ENCODE assay signal across 24 mouse cellular contexts in the genomic region with DNA sequence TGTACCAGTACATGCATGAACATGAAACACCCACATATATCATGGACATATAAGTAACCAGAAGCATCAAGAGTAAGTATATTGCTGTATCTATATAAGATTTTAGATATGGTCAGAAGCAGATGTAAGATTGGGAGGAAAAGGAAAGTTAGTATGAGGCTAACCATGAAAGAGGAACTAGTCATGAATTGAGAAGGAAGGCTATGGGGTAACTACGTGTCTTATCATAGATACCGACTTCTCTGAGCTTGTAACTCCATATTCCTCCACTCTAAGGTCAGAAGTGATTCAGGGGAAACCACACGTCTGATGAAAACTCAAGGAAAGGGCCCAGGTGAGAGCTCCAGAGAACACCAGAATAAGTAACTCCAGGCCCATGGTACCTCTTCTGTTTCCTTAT. TPM values are rescaled to one million over a fixed set of nuclear protein-coding genes. Genes with fewer than 3 reads are reported as not detected.
A peak's percentile ranks its signal among the peaks of the same experiment; 100 is the strongest.
DNase-seq lines count a peak whose midpoint lies in the region; ATAC-seq and TF ChIP-seq lines count a peak whose summit lies in the region.
"Had no signal": no experiment of that assay in that cellular context is flagged by ENCODE, and none has a peak within 500 bp of the region (broad histone marks: within the 10 kb centered on the region; RNA-seq: fewer than 3 reads in every experiment).

No protein-coding gene starts in this region.

- no peaks in the 10 kb centered on the region for H3K36me3 ChIP-seq in CH12.LX (replicated peaks in 1 of 2; ENCODE audit: control insufficient read depth in 1 of 2, insufficient read depth in 1 of 2, low read length in 1 of 2)
- no peaks in the 10 kb centered on the region for H3K36me3 ChIP-seq in liver, embryonic 16.5 days (ENCODE audit: control insufficient read depth, insufficient read depth)
- H3K36me3 ChIP-seq: embryonic facial prominence, embryonic 13.5 days; heart, embryonic 12.5 days; limb, embryonic 10.5 days; midbrain, embryonic 12.5 days; neural tube, embryonic 12.5 days had no signal

- no peak for TF ChIP-seq RAD21 in CH12.LX (IDR thresholded peaks at IDR 0.05; ENCODE audit: low read depth, low read length)

- no peak for TF ChIP-seq EP300 in CH12.LX (IDR thresholded peaks at IDR 0.05; ENCODE audit: low read length)

- DNase-seq in 416B (ENCODE audit: low read depth) (peak; percentile 79), CH12.LX (ENCODE audit: extremely low read depth) (peak; percentile 17)
- no peak for DNase-seq in gastrocnemius, postnatal 25 days
- no peak for DNase-seq in left cerebral cortex, adult 11 months (ENCODE audit: low spot score)
- no peak for DNase-seq in left cerebral cortex, postnatal 10 days (ENCODE audit: extremely low spot score in 1 of 2, low spot score in 2 of 2)
- DNase-seq: cerebellum, adult 9-10 months; gastrocnemius, adult 2 months; heart, adult 11 months; heart, postnatal 14 days; layer of hippocampus, postnatal 36 days; lung, adult 18-20 months; lung, postnatal 36 days; thymus, postnatal 4 days had no signal

- H3K4me2 ChIP-seq in CH12.LX (ENCODE audit: insufficient read depth, low read depth, poor library complexity, severe bottlenecking): no peak overlapping the region
- H3K4me2 ChIP-seq in liver, embryonic 16.5 days (ENCODE audit: low read depth, low read length): peak overlapping the region; percentile 66
- H3K4me2 ChIP-seq: embryonic facial prominence, embryonic 13.5 days; heart, embryonic 12.5 days; hindbrain, embryonic 14.5 days; midbrain, embryonic 12.5 days; neural tube, embryonic 12.5 days had no signal

- no peak overlapping the region for H3K27ac ChIP-seq in CH12.LX (ENCODE audit: insufficient read depth, low read depth)
- peak overlapping the region; percentile 100 for H3K27ac ChIP-seq in liver, embryonic 16.5 days (ENCODE audit: low read length)
- H3K27ac ChIP-seq: embryonic facial prominence, embryonic 13.5 days; gastrocnemius, adult 2 months; hindbrain, embryonic 14.5 days; limb, embryonic 10.5 days; midbrain, embryonic 12.5 days; neural tube, embryonic 12.5 days had no signal

- H3K4me3 ChIP-seq in CH12.LX (replicated peaks in 1 of 3; ENCODE audit: low read depth in 2 of 3, low read length in 2 of 3, poor library complexity in 1 of 3): no peak overlapping the region
- peak overlapping the region; percentile 94; the same call in 1 of the 2 replicates for H3K4me3 ChIP-seq in liver, embryonic 16.5 days (ENCODE audit: low read depth, low read length)
- H3K4me3 ChIP-seq: embryonic facial prominence, embryonic 13.5 days; gastrocnemius, adult 2 months; heart, embryonic 12.5 days; limb, embryonic 10.5 days; midbrain, embryonic 12.5 days; neural tube, embryonic 12.5 days had no signal

- in situ Hi-C loops in CH12.LX (cut with MboI; ENCODE audit: low pct_ligation_motif_present, low pct_unique_long_range_greater_than_20kb, low sequenced_read_pairs): no loop called here

- H3K9ac ChIP-seq in CH12.LX (ENCODE audit: insufficient read depth, low read depth): no peak overlapping the region
- H3K9ac ChIP-seq in liver, embryonic 16.5 days (ENCODE audit: low read depth, low read length): peak overlapping the region; percentile 100
- H3K9ac ChIP-seq: embryonic facial prominence, embryonic 13.5 days; heart, embryonic 12.5 days; hindbrain, embryonic 14.5 days; midbrain, embryonic 12.5 days; neural tube, embryonic 12.5 days had no signal

- 13% methylated on average over 3 of the region's 3 CpGs for WGBS in liver, embryonic 16.5 days (ENCODE audit: insufficient replicate concordance)

- no peaks in the 10 kb centered on the region for H3K27me3 ChIP-seq in CH12.LX (replicated peaks)
- no peaks in the 10 kb centered on the region for H3K27me3 ChIP-seq in liver, embryonic 16.5 days (ENCODE audit: control insufficient read depth, insufficient read depth, low read depth, low read length)
- H3K27me3 ChIP-seq: embryonic facial prominence, embryonic 13.5 days; midbrain, embryonic 12.5 days; neural tube, embryonic 12.5 days had no signal

- H3K9me3 ChIP-seq in CH12.LX (replicated peaks; ENCODE audit: low read length): no peaks in the 10 kb centered on the region
- H3K9me3 ChIP-seq in liver, embryonic 16.5 days (replicated peaks; ENCODE audit: control insufficient read depth, low read length): no peaks in the 10 kb centered on the region
- H3K9me3 ChIP-seq: embryonic facial prominence, embryonic 13.5 days; heart, embryonic 12.5 days; limb, embryonic 10.5 days; midbrain, embryonic 12.5 days; neural tube, embryonic 12.5 days had no signal

- peaks cover 19% of the 10 kb centered on the region for H3K79me2 ChIP-seq in CH12.LX (replicated peaks; ENCODE audit: control insufficient read depth, extremely low read depth, insufficient read depth, poor library complexity, severe bottlenecking)

- dilution Hi-C loops in CH12.LX (cut with MboI; ENCODE audit: extremely low pct_ligation_motif_present, extremely low pct_unique_long_range_greater_than_20kb, low sequenced_read_pairs): no loop called here

- ATAC-seq in granulocyte monocyte progenitor cell, adult 5-6 weeks (replicated peaks; ENCODE audit: poor library complexity, severe bottlenecking): peak; percentile 25
- no peak for ATAC-seq in liver, embryonic 16.5 days (ENCODE audit: low read depth)
- no peak; the same call in 1 of the 2 replicates for ATAC-seq in monocyte, adult 5-6 weeks (replicated peaks; ENCODE audit: insufficient number of reproducible peaks, low FRiP score, low TSS enrichment, poor library complexity, severe bottlenecking)
- ATAC-seq: forebrain, embryonic 16.5 days; intestine, embryonic 16.5 days had no signal

- no peak for TF ChIP-seq POLR2A in CH12.LX (IDR thresholded peaks at IDR 0.05; ENCODE audit: low read depth, low read length)

- TF ChIP-seq CTCF in CH12.LX (conservative IDR thresholded peaks at IDR 0.05 in 1 of 2, IDR thresholded peaks at IDR 0.05 in 1 of 2; ENCODE audit: low read depth in 2 of 2, low read length in 2 of 2): no peak

- H3K4me1 ChIP-seq in CH12.LX (ENCODE audit: control insufficient read depth in 1 of 2, insufficient read depth in 2 of 2): peaks cover 17 to 41% of the 10 kb centered on the region in 2 experiments
- H3K4me1 ChIP-seq in liver, embryonic 16.5 days (ENCODE audit: control insufficient read depth, low read depth, low read length): peaks cover 16% of the 10 kb centered on the region

- intact Hi-C loops in left cerebral cortex, postnatal 10 days (cut with DNase I): loop anchor here (10.0 kb wide), 1 partner anchor 392 kb away; no protein-coding TSS in a partner anchor

TF ChIP-seq in CH12.LX, 34 proteins besides CTCF, POLR2A, EP300 and RAD21:
- no peak for TF ChIP-seq NRF1 (IDR thresholded peaks at IDR 0.05; ENCODE audit: low read depth, low read length)
- no peak for TF ChIP-seq POLR2AphosphoS2 (IDR thresholded peaks at IDR 0.05; ENCODE audit: low read depth, low read length)
- TF ChIP-seq JUND (conservative IDR thresholded peaks at IDR 0.05; ENCODE audit: low read depth, low read length): no peak
- no peak for TF ChIP-seq GABPA (IDR thresholded peaks at IDR 0.05; ENCODE audit: insufficient replicate concordance, low read depth, low read length)
- TF ChIP-seq UBTF (IDR thresholded peaks at IDR 0.05; ENCODE audit: low read depth, low read length): no peak
- TF ChIP-seq SIN3A (IDR thresholded peaks at IDR 0.05; ENCODE audit: low read length): no peak
- no peak for TF ChIP-seq SMC3 (IDR thresholded peaks at IDR 0.05; ENCODE audit: low read depth, low read length)
- TF ChIP-seq BHLHE40 (IDR thresholded peaks at IDR 0.05; ENCODE audit: low read depth, low read length): no peak
- TF ChIP-seq HCFC1 (IDR thresholded peaks at IDR 0.05; ENCODE audit: low read depth, low read length): no peak
- TF ChIP-seq NELFE (IDR thresholded peaks at IDR 0.05; ENCODE audit: low read depth, low read length): no peak
- no peak for TF ChIP-seq ELF1 (IDR thresholded peaks at IDR 0.05; ENCODE audit: low read depth, low read length)
- TF ChIP-seq CHD2 (IDR thresholded peaks at IDR 0.05; ENCODE audit: low read length): no peak
TF ChIP-seq in CH12.LX: peak in this region for 0.

RNA-seq across cellular contexts. Expression of gene Cd47, which starts 52.6 kb away (rescaled TPM):
- total RNA-seq in CH12.LX (2012; rRNA removed): 111 and 142 TPM in 2 replicates
- 277 and 278 TPM in 2 replicates for total RNA-seq in CH12.LX (2014; rRNA removed)
- polyA plus RNA-seq in CH12.LX (2012; ENCODE audit: insufficient read length, low read depth): 102 and 109 TPM in 2 replicates
- 334 and 345 TPM in 2 replicates for total RNA-seq in granulocyte monocyte progenitor cell, adult 5-6 weeks (2014; fragmentation: Nextera tagmentation)
- total RNA-seq in granulocyte monocyte progenitor cell, adult 5-6 weeks (2017): 258 and 269 TPM in 2 replicates
- 286 and 291 TPM in 2 replicates for polyA plus RNA-seq in liver, embryonic 16.5 days (2015; fragmentation: Nextera tagmentation; extraction: Ambion mirVana)
- total RNA-seq in gastrocnemius, postnatal 25 days (2021): 10 to 100 TPM; 23.3 to 28.9 TPM
- 100 to 1,000 TPM; 294 to 300 TPM for total RNA-seq in left cerebral cortex, postnatal 10 days (2021)
- 293 to 337 TPM (median 305 TPM) in 3 replicates for total RNA-seq in monocyte, adult 5-6 weeks (2017)

Comparison
In these comparisons a context has a peak if more than half of its experiments do, and no peak if none do; other contexts are left out.
1. DNase-seq: peak in 416B (single experiment) and CH12.LX (single experiment); none in gastrocnemius, postnatal 25 days (single experiment), left cerebral cortex, adult 11 months (single experiment) and left cerebral cortex, postnatal 10 days (0 of 2).